Mouse (Mus musculus) cerebellum, postnatal 36 days (tissue): Measurements from ENCODE around the gene Xpot.

Experiments
- DNase-seq, 2 experiments: peaks; one replicate each; pipeline ENCODE4 v3.0.0; 2021 to 2022; ENCODE audit warnings: mixed read lengths in 2 of 2

Xpot gene

GRCm38 (mm10) chr10:121615935-121616334, 10.2 kb downstream of the Xpot start:
- DNase-seq = no peak

- no peak for DNase-seq
Measured at GRCm38 (mm10) chr10:121615146-121615870, 10.8 kb downstream of the Xpot start.

GRCm38 (mm10) chr10:121613570-121613969, 12.6 kb downstream of the Xpot start:
- no peak for DNase-seq

- no peak for DNase-seq
Measured at GRCm38 (mm10) chr10:121612448-121612847, 13.7 kb downstream of the Xpot start.

- DNase-seq = no peak
Measured at GRCm38 (mm10) chr10:121611587-121611986, 14.5 kb downstream of the Xpot start.

GRCm38 (mm10) chr10:121608177-121608576, 18.0 kb downstream of the Xpot start:
- DNase-seq = no peak

- DNase-seq = no peak
Measured at GRCm38 (mm10) chr10:121604632-121605344, 21.3 kb downstream of the Xpot start.

- no peak for DNase-seq
Measured at GRCm38 (mm10) chr10:121603556-121603955, 22.6 kb downstream of the Xpot start.

- DNase-seq = no peak
Measured at GRCm38 (mm10) chr10:121601272-121601671, 24.9 kb downstream of the Xpot start.

- DNase-seq = no peak
Measured at GRCm38 (mm10) chr10:121596580-121596979, 29.6 kb downstream of the Xpot start.

- DNase-seq = no peak
Measured at GRCm38 (mm10) chr10:121591106-121591505, 35.0 kb downstream of the Xpot start.

GRCm38 (mm10) chr10:121587371-121587840, 38.7 kb downstream of the Xpot start:
- no peak for DNase-seq

- peak; percentile 92 to 95 for DNase-seq
Measured at GRCm38 (mm10) chr10:121586675-121587370, 39.3 kb downstream of the Xpot start, which contains the start of gene Tbk1. Tbk1 (minus strand) TSS chr10:121586787.

- no peak for DNase-seq
Measured at GRCm38 (mm10) chr10:121585791-121586642, 40.1 kb downstream of the Xpot start.

GRCm38 (mm10) chr10:121585056-121585790, 40.9 kb downstream of the Xpot start:
- DNase-seq = no peak

- DNase-seq = no peak
Measured at GRCm38 (mm10) chr10:121584033-121584432, 42.1 kb downstream of the Xpot start.

GRCm38 (mm10) chr10:121583016-121583415, 43.1 kb downstream of the Xpot start:
- no peak for DNase-seq

- no peak for DNase-seq
Measured at GRCm38 (mm10) chr10:121582287-121582686, 43.8 kb downstream of the Xpot start.

GRCm38 (mm10) chr10:121581405-121581804, 44.7 kb downstream of the Xpot start:
- DNase-seq = no peak

- DNase-seq = no peak
Measured at GRCm38 (mm10) chr10:121580381-121580780, 45.8 kb downstream of the Xpot start.

GRCm38 (mm10) chr10:121576372-121576771, 49.8 kb downstream of the Xpot start:
- DNase-seq = no peak
